Mouse (Mus musculus) heart, embryonic 14.5 days (tissue): ENCODE data around the gene Frmd8. TPM values are rescaled to one million over a fixed set of nuclear protein-coding genes. Genes with fewer than 3 reads are reported as not detected.

ENCODE experiments used
- ATAC-seq: fragments of 200-750 bp; cut with Nextera tagmentation; 2 replicates; pipeline ENCODE4 v1.8.0; 2017; ENCODE audit warnings: low read depth, moderate TSS enrichment; ENCODE audit not compliant: insufficient number of reproducible peaks, insufficient read depth, low FRiP score
- H3K27ac ChIP-seq, 2 experiments: fragments of 200-500 bp in 1 of 2; fragments of 300-500 bp in 1 of 2; sonication (generic) in 1 of 2; replicated peaks in 1 of 2; 2 replicates each; pipeline ENCODE4 v1.5.1; 2012 to 2014; ENCODE audit warnings: low read depth in 2 of 2, low read length in 2 of 2, control low read depth in 1 of 2, mild to moderate bottlenecking in 1 of 2, mixed read lengths in 1 of 2; ENCODE audit not compliant: control insufficient read depth in 1 of 2, insufficient read depth in 1 of 2
- H3K27me3 ChIP-seq: fragments of 300-500 bp; sonication (generic); 2 replicates; pipeline ENCODE4 v1.6.1; 2014; ENCODE audit warnings: mild to moderate bottlenecking, low read length, control low read depth; ENCODE audit not compliant: control insufficient read depth, insufficient read depth
- H3K36me3 ChIP-seq: fragments of 300-500 bp; sonication (generic); 2 replicates; pipeline ENCODE4 v1.6.1; 2014; ENCODE audit warnings: mild to moderate bottlenecking, control low read depth, low read length, mixed read lengths; ENCODE audit not compliant: control insufficient read depth, insufficient read depth
- H3K4me1 ChIP-seq, 2 experiments: fragments of 200-500 bp in 1 of 2; fragments of 300-500 bp in 1 of 2; sonication (generic) in 1 of 2; 2 replicates each; pipeline ENCODE4 v1.6.1; 2012 to 2014; ENCODE audit warnings: low read length in 2 of 2, control low read depth in 1 of 2, mixed read lengths in 1 of 2; ENCODE audit not compliant: control insufficient read depth in 2 of 2, insufficient read depth in 2 of 2
- H3K4me2 ChIP-seq: fragments of 300-500 bp; sonication (generic); 2 replicates; pipeline ENCODE4 v1.6.1; 2014; ENCODE audit warnings: mild to moderate bottlenecking, low read length
- H3K4me3 ChIP-seq, 2 experiments: fragments of 200-500 bp in 1 of 2; fragments of 300-500 bp in 1 of 2; sonication (generic) in 1 of 2; 2 replicates each; pipeline ENCODE4 v1.5.1; 2012 to 2014; ENCODE audit warnings: low read length in 2 of 2, mild to moderate bottlenecking in 2 of 2, control low read depth in 1 of 2, low read depth in 1 of 2, moderate library complexity in 1 of 2; ENCODE audit not compliant: control insufficient read depth in 1 of 2, insufficient read depth in 1 of 2
- H3K9ac ChIP-seq: fragments of 300-500 bp; sonication (generic); 2 replicates; pipeline ENCODE4 v1.6.1; 2014; ENCODE audit warnings: mild to moderate bottlenecking, low read length
- H3K9me3 ChIP-seq: fragments of 300-500 bp; sonication (generic); 2 replicates; pipeline ENCODE4 v1.6.1; 2016; ENCODE audit warnings: low read length, control low read depth; ENCODE audit not compliant: control insufficient read depth
- WGBS: fragments of 180-500 bp; shearing (Covaris S2); extraction: QIAGEN DNeasy Blood & Tissue Kit; methylation state at CpG from one replicate; pipeline ENCODE4 v1.1.7; 2014; 5-methylcytosine and 5-hydroxymethylcytosine counted together
- polyA plus RNA-seq: library from polyadenylated mRNA; unstranded; fragments of >200 nt; fragmentation: Nextera tagmentation; extraction: Ambion mirVana; gene quantifications from 2 replicates; pipeline ENCODE4 v1.2.1, GENCODE M21; 2014

The Frmd8 gene
- polyA plus RNA-seq, 1 experiment from 2014 or later, result 18.5 TPM

DNA sequence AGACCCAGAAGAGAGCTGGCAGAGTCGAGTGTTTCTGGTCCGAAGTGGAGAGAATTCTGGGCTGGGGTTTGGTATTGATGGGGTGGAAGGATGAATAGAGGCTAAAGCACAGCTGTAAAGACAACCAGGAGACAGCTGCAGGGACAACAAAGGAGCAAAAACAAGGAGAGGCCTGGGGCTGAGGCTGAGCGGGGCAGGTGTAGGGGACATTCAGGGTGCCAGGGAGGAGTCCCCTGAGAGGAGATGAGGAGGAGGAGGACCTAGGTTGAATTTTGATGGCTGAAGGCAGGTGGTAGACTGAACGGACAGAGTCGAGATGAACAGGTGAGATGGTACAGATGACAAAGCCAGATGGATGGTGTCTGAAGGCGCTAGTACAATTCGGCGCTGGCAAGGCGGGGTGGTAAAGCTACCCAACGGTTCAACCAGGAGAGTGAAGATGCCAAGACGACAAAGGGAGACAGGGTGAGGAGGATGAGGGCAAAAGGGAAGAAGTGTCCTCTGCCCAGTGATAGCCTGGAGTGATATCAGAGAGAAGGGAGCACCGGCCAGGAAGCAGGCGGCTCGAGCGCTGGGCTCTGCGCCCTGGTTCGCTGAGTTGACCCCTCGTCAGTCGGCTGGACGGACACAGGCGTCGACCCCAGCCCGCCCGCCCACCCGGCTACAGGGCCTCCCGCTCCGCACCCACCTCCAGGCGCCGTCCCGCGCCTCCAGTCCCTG, 18.4 kb upstream of the Frmd8 start:
- WGBS, result 10% methylated on average over 31 of the region's 31 CpGs
- Histone ChIP-seq H3K4me1 (peaks cover 9 to 17% of the 10 kb centered on the region in 2 experiments), H3K9ac (peak overlapping the region; percentile 86), H3K36me3 (peaks cover 31% of the 10 kb centered on the region), H3K27me3 (no peaks in the 10 kb centered on the region), H3K27ac (peak overlapping the region in 1 of 2 experiments; percentile 60; a peak in 2 of 4 replicates), H3K4me2 (peak overlapping the region; percentile 93), H3K9me3 (no peaks in the 10 kb centered on the region), H3K4me3 (peak overlapping the region; percentile 44 to 62)
- peak; percentile 16; the same call in 1 of the 2 replicates for ATAC-seq

DNA sequence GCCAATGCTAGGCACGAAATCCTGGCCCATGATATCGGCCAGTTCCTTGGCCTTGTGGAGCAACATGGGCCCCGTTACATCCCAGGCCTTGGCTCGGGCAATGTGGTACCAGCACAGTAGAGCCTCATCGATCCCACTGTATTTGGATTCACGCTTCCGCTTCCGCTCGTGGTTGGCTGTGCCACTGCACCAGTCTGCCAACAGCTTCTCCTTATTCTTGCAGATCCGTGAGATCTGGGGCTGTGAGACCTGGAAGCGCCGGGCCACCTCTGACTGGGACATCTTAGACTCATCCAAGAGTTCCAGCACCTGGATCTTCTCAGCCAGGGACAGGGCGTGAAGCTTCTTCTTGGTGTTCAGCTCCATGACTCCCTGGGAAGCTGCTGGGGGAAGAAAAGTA, 17.7 kb upstream of the Frmd8 start:
- no peak overlapping the region for H3K9ac ChIP-seq
- no peak overlapping the region for H3K27ac ChIP-seq

GRCm38 (mm10) chr19:5892262-5892661, 17.2 kb upstream of the Frmd8 start:
- Histone ChIP-seq H3K9ac (no peak overlapping the region), H3K27me3 (no peaks in the 10 kb centered on the region), H3K27ac (no peak overlapping the region), H3K4me2 (no peak overlapping the region), H3K4me3 (no peak overlapping the region), H3K36me3 (peaks cover 20% of the 10 kb centered on the region), H3K9me3 (no peaks in the 10 kb centered on the region), H3K4me1 (peaks cover 9 to 17% of the 10 kb centered on the region in 2 experiments)
- WGBS, result 93% methylated on average over 7 of the region's 7 CpGs
- ATAC-seq, result no peak

More for the DNA sequence above, 17.7 kb upstream of the Frmd8 start:
- no peaks in the 10 kb centered on the region for H3K27me3 ChIP-seq
- no peak overlapping the region for H3K4me3 ChIP-seq
- no peak for ATAC-seq
- peaks cover 9 to 17% of the 10 kb centered on the region in 2 experiments for H3K4me1 ChIP-seq
- H3K9me3 ChIP-seq, result no peaks in the 10 kb centered on the region
- WGBS, result 95% methylated on average over 13 of the region's 13 CpGs
- H3K36me3 ChIP-seq, result peaks cover 24% of the 10 kb centered on the region
- no peak overlapping the region for H3K4me2 ChIP-seq

DNA sequence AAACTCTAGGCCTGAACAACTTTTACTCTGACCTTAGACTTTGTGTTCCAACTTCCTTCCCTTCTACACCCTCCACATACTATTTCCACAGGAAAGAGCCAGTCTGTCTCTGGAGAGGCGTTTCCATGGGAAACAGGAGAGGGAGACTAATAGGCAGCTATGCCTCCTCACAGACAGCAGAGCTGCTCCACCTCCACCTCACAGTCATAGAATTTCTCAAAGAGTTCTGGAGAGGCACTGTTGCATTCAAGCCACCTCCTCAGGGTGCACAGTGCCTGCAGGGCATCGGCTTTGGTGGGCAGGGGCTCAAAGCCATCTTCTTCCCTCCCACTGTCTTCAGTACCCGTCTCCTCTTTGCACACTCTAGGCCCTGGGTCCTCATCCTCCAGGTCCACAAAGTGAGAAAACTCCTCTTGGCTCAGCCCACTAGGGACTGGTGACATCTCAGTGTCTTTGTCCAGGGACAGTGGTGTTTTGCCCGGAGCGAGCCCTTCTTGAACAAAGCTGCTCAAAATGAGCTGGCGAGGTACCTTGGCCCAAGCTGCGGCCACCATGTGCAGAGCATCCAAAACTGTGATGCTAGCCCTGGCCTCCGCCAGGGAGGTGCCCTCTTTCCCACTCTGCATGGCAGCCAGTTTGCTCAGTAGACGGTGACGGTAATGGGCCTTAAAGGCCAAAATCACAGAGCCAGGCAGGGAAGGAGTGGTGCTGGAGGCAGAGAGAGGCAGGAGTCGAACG, 16.6 kb upstream of the Frmd8 start:
- H3K4me2 ChIP-seq, result no peak overlapping the region
- H3K9me3 ChIP-seq, result no peaks in the 10 kb centered on the region
- ATAC-seq, result no peak
- no peak overlapping the region for H3K4me3 ChIP-seq
- no peaks in the 10 kb centered on the region for H3K27me3 ChIP-seq
- H3K27ac ChIP-seq, result peak overlapping the region in 1 of 2 experiments; percentile 25; a peak in 1 of 4 replicates
- no peak overlapping the region for H3K9ac ChIP-seq
- H3K36me3 ChIP-seq, result peaks cover 14% of the 10 kb centered on the region
- peaks cover 9 to 17% of the 10 kb centered on the region in 2 experiments for H3K4me1 ChIP-seq
- WGBS, result 90% methylated on average over 12 of the region's 12 CpGs

GRCm38 (mm10) chr19:5889211-5889610, 14.1 kb upstream of the Frmd8 start:
- no peak overlapping the region for H3K9ac ChIP-seq
- 65% methylated on average over 4 of the region's 4 CpGs for WGBS
- H3K36me3 ChIP-seq, result no peaks in the 10 kb centered on the region; the same call in 1 of the 2 replicates
- no peak overlapping the region for H3K27ac ChIP-seq
- H3K9me3 ChIP-seq, result no peaks in the 10 kb centered on the region
- no peak overlapping the region for H3K4me2 ChIP-seq
- peaks cover 8 to 14% of the 10 kb centered on the region in 2 experiments for H3K4me1 ChIP-seq
- H3K4me3 ChIP-seq, result no peak overlapping the region
- no peak for ATAC-seq
- no peaks in the 10 kb centered on the region for H3K27me3 ChIP-seq

- Histone ChIP-seq H3K9ac (no peak overlapping the region), H3K27ac (no peak overlapping the region), H3K4me2 (no peak overlapping the region), H3K9me3 (no peaks in the 10 kb centered on the region), H3K4me3 (no peak overlapping the region), H3K4me1 (peaks cover 0 to 8% of the 10 kb centered on the region in 2 experiments; a peak in 3 of 4 replicates), H3K27me3 (no peaks in the 10 kb centered on the region), H3K36me3 (no peaks in the 10 kb centered on the region)
- no peak for ATAC-seq
- 51% methylated on average over 3 of the region's 3 CpGs for WGBS
Observed at GRCm38 (mm10) chr19:5887234-5887815, 12.3 kb upstream of the Frmd8 start.

DNA sequence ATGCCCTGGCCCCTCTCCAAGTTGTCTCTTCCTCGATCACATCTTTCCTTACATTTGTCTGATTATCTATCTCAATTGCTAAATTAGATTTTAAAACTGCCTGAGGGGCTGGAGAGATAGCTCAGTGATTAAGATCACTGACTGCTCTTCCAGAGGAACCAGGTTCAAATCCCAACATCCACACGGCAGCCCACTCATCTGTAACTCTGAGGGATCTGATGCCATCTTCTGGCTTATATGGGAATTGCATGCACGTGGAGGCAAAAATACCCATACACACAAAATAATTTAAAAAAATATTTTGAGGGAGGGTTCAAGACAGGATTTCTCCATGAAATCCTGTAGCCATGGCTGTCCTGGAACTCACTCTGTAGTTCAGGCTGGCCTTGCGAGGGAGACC, 10.8 kb upstream of the Frmd8 start:
- no peak overlapping the region for H3K27ac ChIP-seq
- ATAC-seq, result no peak
- peaks cover 0 to 8% of the 10 kb centered on the region in 2 experiments; a peak in 3 of 4 replicates for H3K4me1 ChIP-seq
- WGBS, result 66% methylated on average over 4 of the region's 4 CpGs
- H3K9ac ChIP-seq, result no peak overlapping the region
- no peak overlapping the region for H3K4me3 ChIP-seq
- no peaks in the 10 kb centered on the region for H3K27me3 ChIP-seq
- H3K9me3 ChIP-seq, result no peaks in the 10 kb centered on the region
- H3K36me3 ChIP-seq, result no peaks in the 10 kb centered on the region
- no peak overlapping the region for H3K4me2 ChIP-seq
